In genomic region chr5:131231060-131231459, GRCm38 (mm10) we compare ENCODE assay signal across 13 mouse cellular contexts.
DNase-seq lines count a peak whose midpoint lies in the region; ATAC-seq and TF ChIP-seq lines count a peak whose summit lies in the region.
"Had no signal": no experiment of that assay in that cellular context is flagged by ENCODE, and none has a peak within 500 bp of the region (broad histone marks: within the 10 kb centered on the region; RNA-seq: fewer than 3 reads in every experiment).

No protein-coding gene starts in this region.

- H3K4me3 ChIP-seq in heart, embryonic 14.5 days (ENCODE audit: control insufficient read depth in 1 of 2, insufficient read depth in 1 of 2, low read depth in 1 of 2, low read length in 2 of 2): no peak overlapping the region
- H3K4me3 ChIP-seq in stomach, postnatal 0 days (ENCODE audit: low read depth, low read length): no peak overlapping the region
- H3K4me3 ChIP-seq: limb, embryonic 12.5 days; megakaryocyte, embryonic 14.5 days had no signal

- TF ChIP-seq EP300 in stomach, postnatal 0 days (optimal IDR thresholded peaks at IDR 0.05): no peak

- peaks cover 17 to 28% of the 10 kb centered on the region in 2 experiments for H3K4me1 ChIP-seq in heart, embryonic 14.5 days (ENCODE audit: control insufficient read depth in 2 of 2, insufficient read depth in 2 of 2, low read length in 2 of 2)
- H3K4me1 ChIP-seq in stomach, postnatal 0 days (replicated peaks; ENCODE audit: control insufficient read depth, insufficient read depth): no peaks in the 10 kb centered on the region
- H3K4me1 ChIP-seq: limb, embryonic 12.5 days; megakaryocyte, embryonic 14.5 days had no signal

- peak; percentile 44 for DNase-seq in adrenal gland, postnatal 10 days
- DNase-seq in adrenal gland, postnatal 36 days: peak; percentile 25 to 52
- peak; percentile 55 for DNase-seq in cerebellum, postnatal 36 days
- no peak for DNase-seq in stomach, postnatal 0 days (ENCODE audit: low spot score)
- no peak for DNase-seq in thymus, postnatal 4 days
- DNase-seq in left cerebral cortex, postnatal 4 days: no peak
- DNase-seq: kidney, adult 9 months; layer of hippocampus, adult 9-11 months; liver, postnatal 0 days had no signal

- no peaks in the 10 kb centered on the region for H3K27me3 ChIP-seq in heart, embryonic 14.5 days (ENCODE audit: control insufficient read depth, insufficient read depth, low read length)
- no peaks in the 10 kb centered on the region for H3K27me3 ChIP-seq in stomach, postnatal 0 days (ENCODE audit: control insufficient read depth, insufficient read depth, low read length)
- H3K27me3 ChIP-seq: limb, embryonic 12.5 days; megakaryocyte, embryonic 14.5 days had no signal

- H3K9ac ChIP-seq in heart, embryonic 14.5 days (ENCODE audit: low read length): 0 out of 2 replicates have a peak overlapping the region, but pooled peaks have one; percentile 25
- H3K9ac ChIP-seq in stomach, postnatal 0 days (ENCODE audit: low read length): no peak overlapping the region
- H3K9ac ChIP-seq: limb, embryonic 12.5 days; liver, postnatal 0 days had no signal

- WGBS in heart, embryonic 14.5 days: 32% methylated on average over 11 of the region's 11 CpGs
- WGBS in stomach, postnatal 0 days: 54% methylated on average over 11 of the region's 11 CpGs

- intact Hi-C loops in left cerebral cortex, postnatal 4 days (cut with DNase I): no loop called here

- peak overlapping the region; percentile 88 to 94 for H3K27ac ChIP-seq in heart, embryonic 14.5 days (replicated peaks in 1 of 2; ENCODE audit: control insufficient read depth in 1 of 2, insufficient read depth in 1 of 2, low read depth in 2 of 2, low read length in 2 of 2)
- H3K27ac ChIP-seq in stomach, postnatal 0 days (replicated peaks): no peak overlapping the region
- H3K27ac ChIP-seq: limb, embryonic 12.5 days had no signal

- ATAC-seq in heart, embryonic 14.5 days (ENCODE audit: insufficient number of reproducible peaks, insufficient read depth, low FRiP score, low read depth): peak; percentile 43; the same call in 1 of the 2 replicates
- ATAC-seq in stomach, postnatal 0 days (ENCODE audit: low FRiP score, low TSS enrichment): no peak
- ATAC-seq: forebrain, embryonic 14.5 days; liver, postnatal 0 days had no signal

- H3K36me3 ChIP-seq in heart, embryonic 14.5 days (ENCODE audit: control insufficient read depth, insufficient read depth, low read length): no peaks in the 10 kb centered on the region
- H3K36me3 ChIP-seq in stomach, postnatal 0 days (ENCODE audit: control insufficient read depth, insufficient read depth, low read length): no peaks in the 10 kb centered on the region
- H3K36me3 ChIP-seq: limb, embryonic 12.5 days had no signal

- H3K9me3 ChIP-seq in heart, embryonic 14.5 days (ENCODE audit: control insufficient read depth, low read length): no peaks in the 10 kb centered on the region
- H3K9me3 ChIP-seq in stomach, postnatal 0 days (ENCODE audit: control insufficient read depth, low read length): no peaks in the 10 kb centered on the region
- H3K9me3 ChIP-seq: limb, embryonic 12.5 days had no signal

- peak overlapping the region; percentile 29 for H3K4me2 ChIP-seq in heart, embryonic 14.5 days (ENCODE audit: low read length)
- H3K4me2 ChIP-seq in stomach, postnatal 0 days (replicated peaks; ENCODE audit: low read depth): no peak overlapping the region
- H3K4me2 ChIP-seq: limb, embryonic 12.5 days had no signal

- no peak for TF ChIP-seq CTCF in stomach, postnatal 0 days (IDR thresholded peaks at IDR 0.05; ENCODE audit: low read depth)

Comparison
In these comparisons a context has a peak if more than half of its experiments do, and no peak if none do; other contexts are left out.
1. DNase-seq: peak in adrenal gland, postnatal 10 days (single experiment), adrenal gland, postnatal 36 days (2 of 2) and cerebellum, postnatal 36 days (2 of 2); none in stomach, postnatal 0 days (single experiment), thymus, postnatal 4 days (single experiment) and left cerebral cortex, postnatal 4 days (single experiment).